In genomic region chr14:122374285-122374997, GRCm38 (mm10) we compare ENCODE assay signal across 12 mouse cellular contexts.
A peak's percentile ranks its signal among the peaks of the same experiment; 100 is the strongest.
DNase-seq lines count a peak whose midpoint lies in the region; ATAC-seq lines count a peak whose summit lies in the region.
"Had no signal": no experiment of that assay in that cellular context is flagged by ENCODE, and none has a peak within 500 bp of the region (broad histone marks: within the 10 kb centered on the region; RNA-seq: fewer than 3 reads in every experiment).

No protein-coding gene starts in this region.

- DNase-seq in heart, embryonic 10.5 days (ENCODE audit: low spot score): peak; percentile 13
- DNase-seq in heart, postnatal 25 days (ENCODE audit: low spot score): no peak
- DNase-seq in embryo, embryonic 10.5 days (ENCODE audit: low spot score): peak; percentile 73
- no peak for DNase-seq in thymus, postnatal 25 days
- DNase-seq in right cerebral cortex, postnatal 14 days: no peak
- no peak for DNase-seq in layer of hippocampus, postnatal 25 days (ENCODE audit: extremely low spot score in 1 of 2, low spot score in 1 of 2)
- DNase-seq: gastrocnemius, postnatal 10 days had no signal

- H3K4me2 ChIP-seq in forebrain, embryonic 16.5 days (ENCODE audit: low read length): no peak overlapping the region
- peak overlapping the region; percentile 31; the same call in 1 of the 2 replicates for H3K4me2 ChIP-seq in limb, embryonic 13.5 days (replicated peaks)
- H3K4me2 ChIP-seq: liver, embryonic 12.5 days had no signal

- intact Hi-C loops in heart, postnatal 25 days (cut with DNase I): no loop called here

- WGBS in heart, embryonic 10.5 days: 18% methylated on average over 9 of the region's 9 CpGs
- WGBS in forebrain, embryonic 16.5 days: 3% methylated on average over 9 of the region's 9 CpGs
- WGBS in limb, embryonic 13.5 days: 6% methylated on average over 9 of the region's 9 CpGs

- H3K9me3 ChIP-seq in heart, embryonic 10.5 days: no peaks in the 10 kb centered on the region
- no peaks in the 10 kb centered on the region for H3K9me3 ChIP-seq in forebrain, embryonic 16.5 days (ENCODE audit: control insufficient read depth, low read length)
- no peaks in the 10 kb centered on the region for H3K9me3 ChIP-seq in limb, embryonic 13.5 days
- H3K9me3 ChIP-seq: liver, embryonic 12.5 days had no signal

- no peaks in the 10 kb centered on the region for H3K36me3 ChIP-seq in heart, embryonic 10.5 days
- no peaks in the 10 kb centered on the region for H3K36me3 ChIP-seq in forebrain, embryonic 16.5 days (ENCODE audit: control insufficient read depth, insufficient read depth)
- H3K36me3 ChIP-seq in limb, embryonic 13.5 days: no peaks in the 10 kb centered on the region
- H3K36me3 ChIP-seq: liver, embryonic 12.5 days had no signal

- H3K4me1 ChIP-seq in heart, embryonic 10.5 days: peaks cover 10% of the 10 kb centered on the region
- peaks cover 5% of the 10 kb centered on the region for H3K4me1 ChIP-seq in forebrain, embryonic 16.5 days (replicated peaks; ENCODE audit: control insufficient read depth, insufficient read depth, low read length)
- H3K4me1 ChIP-seq in limb, embryonic 13.5 days: 0 out of 2 replicates have a peak, but pooled peaks cover 14% of the 10 kb centered on the region
- H3K4me1 ChIP-seq: liver, embryonic 12.5 days had no signal

- no peak overlapping the region for H3K27ac ChIP-seq in heart, embryonic 10.5 days
- H3K27ac ChIP-seq in forebrain, embryonic 16.5 days (ENCODE audit: low read length): no peak overlapping the region
- H3K27ac ChIP-seq in limb, embryonic 13.5 days: no peak overlapping the region
- H3K27ac ChIP-seq: liver, embryonic 12.5 days; macrophage had no signal

- peak; percentile 49; the same call in 1 of the 2 replicates for ATAC-seq in forebrain, embryonic 16.5 days
- ATAC-seq in limb, embryonic 13.5 days (ENCODE audit: low FRiP score, low read depth): no peak
- ATAC-seq: liver, embryonic 12.5 days; Patski had no signal

- H3K4me3 ChIP-seq in heart, embryonic 10.5 days: peak overlapping the region; percentile 27; the same call in 1 of the 2 replicates
- H3K4me3 ChIP-seq in forebrain, embryonic 16.5 days (replicated peaks; ENCODE audit: low read length): no peak overlapping the region
- no peak overlapping the region for H3K4me3 ChIP-seq in limb, embryonic 13.5 days
- H3K4me3 ChIP-seq: liver, embryonic 12.5 days had no signal

- H3K27me3 ChIP-seq in heart, embryonic 10.5 days (ENCODE audit: insufficient read depth, poor library complexity, severe bottlenecking): no peaks in the 10 kb centered on the region; the same call in 1 of the 2 replicates
- H3K27me3 ChIP-seq in forebrain, embryonic 16.5 days (replicated peaks; ENCODE audit: control insufficient read depth, insufficient read depth, low read length): peaks cover 7% of the 10 kb centered on the region
- peaks cover 70% of the 10 kb centered on the region for H3K27me3 ChIP-seq in limb, embryonic 13.5 days
- H3K27me3 ChIP-seq: Patski had no signal

- no peak overlapping the region for H3K9ac ChIP-seq in forebrain, embryonic 16.5 days (replicated peaks; ENCODE audit: low read depth, low read length)
- no peak overlapping the region for H3K9ac ChIP-seq in limb, embryonic 13.5 days
- H3K9ac ChIP-seq: liver, embryonic 12.5 days had no signal

Comparison
In these comparisons a context has a peak if more than half of its experiments do, and no peak if none do; other contexts are left out.
1. DNase-seq: peak in heart, embryonic 10.5 days (single experiment) and embryo, embryonic 10.5 days (single experiment); none in heart, postnatal 25 days (single experiment), thymus, postnatal 25 days (single experiment), right cerebral cortex, postnatal 14 days (single experiment) and layer of hippocampus, postnatal 25 days (0 of 2).